Mouse (Mus musculus) gonadal fat pad, adult 2 months (tissue): Measurements from ENCODE around the gene Stx4a. TPM values are rescaled to one million over a fixed set of nuclear protein-coding genes. Genes with fewer than 3 reads are reported as not detected.

Source experiments
- DNase-seq: peaks from one replicate; pipeline ENCODE4 v3.0.0-alpha.2; 2012; ENCODE audit warnings: low read depth
- polyA plus RNA-seq: library from polyadenylated mRNA; depleted of rRNA; stranded (reverse); fragments of >200 nt; gene quantifications from 2 replicates; pipeline ENCODE4 v1.2.3, GENCODE M21; 2012; rRNA removed

The Stx4a gene
- polyA plus RNA-seq, 1 experiment = 76.2 TPM

GRCm38 (mm10) chr7:127898179-127898956, 74.3 kb downstream of the Stx4a start:
- DNase-seq = no peak

Other genes starting within 250 kb of the Stx4a start
- gene Ccdc189, start 235.7 kb upstream of the Stx4a start, polyA plus RNA-seq = 16.9 and 18.8 TPM in 2 replicates
- 29.2 and 32.8 TPM in 2 replicates for gene Rnf40, start 235.5 kb upstream of the Stx4a start, polyA plus RNA-seq
- 14.6 and 18.1 TPM in 2 replicates for gene Zfp629, start 208.5 kb upstream of the Stx4a start, polyA plus RNA-seq
- gene Bcl7c, start 115.4 kb upstream of the Stx4a start, polyA plus RNA-seq = 21.2 and 30.4 TPM in 2 replicates
- gene Ctf1, start 111.6 kb upstream of the Stx4a start, polyA plus RNA-seq = 21.0 and 35.9 TPM in 2 replicates
- gene Ctf2, start 92.1 kb upstream of the Stx4a start, polyA plus RNA-seq = not detected in 2 replicates
- gene Fbxl19, start 79.8 kb upstream of the Stx4a start, polyA plus RNA-seq = 25.7 and 26.8 TPM in 2 replicates
- gene Orai3, start 54.5 kb upstream of the Stx4a start, polyA plus RNA-seq = 27.1 and 37.9 TPM in 2 replicates
- gene Setd1a, start 47.6 kb upstream of the Stx4a start, polyA plus RNA-seq = 7.6 and 11.8 TPM in 2 replicates
- not detected in 2 replicates for gene Gm49388, start 38.7 kb upstream of the Stx4a start, polyA plus RNA-seq
- 103 and 120 TPM in 2 replicates for gene Hsd3b7, start 23.7 kb upstream of the Stx4a start, polyA plus RNA-seq
- 16.6 and 24.0 TPM in 2 replicates for gene Stx1b, start 255 bp downstream of the Stx4a start, polyA plus RNA-seq
- 18.3 and 22.8 TPM in 2 replicates for gene Zfp646, start 51.9 kb downstream of the Stx4a start, polyA plus RNA-seq
- gene Zfp668, start 52.5 kb downstream of the Stx4a start, polyA plus RNA-seq = 5.9 and 8.2 TPM in 2 replicates
- gene Prss53, start 66.7 kb downstream of the Stx4a start, polyA plus RNA-seq = 1.9 and 2.6 TPM in 2 replicates
- not detected in 2 replicates for gene Gm21974, start 71.2 kb downstream of the Stx4a start, polyA plus RNA-seq
- 246 and 309 TPM in 2 replicates for gene Vkorc1, start 71.3 kb downstream of the Stx4a start, polyA plus RNA-seq
- 118 and 137 TPM in 2 replicates for gene Bckdk, start 79.8 kb downstream of the Stx4a start, polyA plus RNA-seq
- 15.9 and 16.4 TPM in 2 replicates for gene Kat8, start 88.2 kb downstream of the Stx4a start, polyA plus RNA-seq
- 80.4 and 83.4 TPM in 2 replicates for gene Prss8, start 105.8 kb downstream of the Stx4a start, polyA plus RNA-seq
- gene Prss36, start 122.4 kb downstream of the Stx4a start, polyA plus RNA-seq = 23.6 and 29.7 TPM in 2 replicates
- 285 and 355 TPM in 2 replicates for gene Fus, start 143.2 kb downstream of the Stx4a start, polyA plus RNA-seq
- 45.2 and 50.8 TPM in 2 replicates for gene Pycard, start 169.6 kb downstream of the Stx4a start, polyA plus RNA-seq
- gene Trim72, start 179.7 kb downstream of the Stx4a start, polyA plus RNA-seq = 1.2 and 1.6 TPM in 2 replicates
- gene Itgam, start 238.3 kb downstream of the Stx4a start, polyA plus RNA-seq = 13.7 and 17.3 TPM in 2 replicates
- gene Gm49368, start 238.4 kb downstream of the Stx4a start, polyA plus RNA-seq = not detected in 2 replicates